Mouse (Mus musculus) embryonic facial prominence, embryonic 14.5 days (tissue): ENCODE data around the gene Gm20896. TPM values are rescaled to one million over a fixed set of nuclear protein-coding genes. Genes with fewer than 3 reads are reported as not detected.
"Not testable (repeated sequence)": the region's sequence is repeated elsewhere in the genome, so short reads cannot be mapped to it uniquely, and the experiment has no call there.

Experiments used
- ATAC-seq: fragments of 200-750 bp; cut with Nextera tagmentation; 2 replicates; pipeline ENCODE4 v1.8.0; 2017; ENCODE audit warnings: low read depth, moderate number of reproducible peaks, moderate TSS enrichment
- DNase-seq: peaks from one replicate; pipeline ENCODE4 v3.0.0-alpha.2; 2015; ENCODE audit warnings: low spot score
- H3K27ac ChIP-seq: fragments of 300-500 bp; sonication (generic); replicated peaks from 2 replicates; pipeline ENCODE4 v1.5.1; 2014; ENCODE audit warnings: low read depth, mild to moderate bottlenecking, low read length, moderate library complexity
- H3K27me3 ChIP-seq: fragments of 300-500 bp; sonication (generic); replicated peaks from 2 replicates; pipeline ENCODE4 v1.6.1; 2014; ENCODE audit warnings: low read length; ENCODE audit not compliant: control insufficient read depth, insufficient read depth
- H3K36me3 ChIP-seq: fragments of 300-500 bp; sonication (generic); 2 replicates; pipeline ENCODE4 v1.6.1; 2014; ENCODE audit warnings: low read length, mixed read lengths; ENCODE audit not compliant: control insufficient read depth, insufficient read depth
- H3K4me1 ChIP-seq: fragments of 300-500 bp; sonication (generic); 2 replicates; pipeline ENCODE4 v1.6.1; 2014; ENCODE audit warnings: antibody characterized with exemption, low read length; ENCODE audit not compliant: control insufficient read depth, insufficient read depth
- H3K4me2 ChIP-seq: fragments of 300-500 bp; sonication (generic); 2 replicates; pipeline ENCODE4 v1.6.1; 2014; ENCODE audit warnings: low read depth, mild to moderate bottlenecking, low read length, moderate library complexity, mixed read lengths
- H3K4me3 ChIP-seq: fragments of 300-500 bp; sonication (generic); 2 replicates; pipeline ENCODE4 v1.5.1; 2014; ENCODE audit warnings: low read depth, mild to moderate bottlenecking, low read length
- H3K9ac ChIP-seq: fragments of 300-500 bp; sonication (generic); 2 replicates; pipeline ENCODE4 v1.6.1; 2014; ENCODE audit warnings: low read depth, mild to moderate bottlenecking, low read length, moderate library complexity, mixed read lengths
- H3K9me3 ChIP-seq: fragments of 300-500 bp; sonication (generic); 2 replicates; pipeline ENCODE4 v1.6.1; 2016; ENCODE audit warnings: low read length; ENCODE audit not compliant: control insufficient read depth
- WGBS: fragments of 180-500 bp; shearing (Covaris S2); extraction: QIAGEN DNeasy Blood & Tissue Kit; methylation state at CpG from one replicate; pipeline ENCODE4 v1.1.7; 2014; 5-methylcytosine and 5-hydroxymethylcytosine counted together
- polyA plus RNA-seq: library from polyadenylated mRNA; unstranded; fragments of >200 nt; fragmentation: Nextera tagmentation; extraction: Ambion mirVana; gene quantifications from 2 replicates; pipeline ENCODE4 v1.2.1, GENCODE M21; 2014

Gm20896 gene
- not detected in 2 replicates for polyA plus RNA-seq

GRCm38 (mm10) chrY:35921426-35921825, at the start of gene Gm20896:
Gene Gm20896, minus strand, starts transcription at chrY:35921526.
- not testable (repeated sequence) for DNase-seq, ATAC-seq
- WGBS: no CpG with 5 or more reads among the region's 6 CpGs

More at GRCm38 (mm10) chrY:35921426-35921825, at the start of gene Gm20896:
- H3K9me3 ChIP-seq, H3K4me2 ChIP-seq, H3K4me1 ChIP-seq, H3K9ac ChIP-seq, H3K4me3 ChIP-seq, H3K27ac ChIP-seq, H3K27me3 ChIP-seq, H3K36me3 ChIP-seq: not testable (repeated sequence)
